Mouse (Mus musculus): ENCODE data around the gene Rnf103. TPM values are rescaled to one million over a fixed set of nuclear protein-coding genes. Genes with fewer than 3 reads are reported as not detected.
A peak's percentile ranks its signal among the peaks of the same experiment; 100 is the strongest.

Rnf103 gene
- polyA plus RNA-seq, 1 experiment: 67.6 TPM

DNA sequence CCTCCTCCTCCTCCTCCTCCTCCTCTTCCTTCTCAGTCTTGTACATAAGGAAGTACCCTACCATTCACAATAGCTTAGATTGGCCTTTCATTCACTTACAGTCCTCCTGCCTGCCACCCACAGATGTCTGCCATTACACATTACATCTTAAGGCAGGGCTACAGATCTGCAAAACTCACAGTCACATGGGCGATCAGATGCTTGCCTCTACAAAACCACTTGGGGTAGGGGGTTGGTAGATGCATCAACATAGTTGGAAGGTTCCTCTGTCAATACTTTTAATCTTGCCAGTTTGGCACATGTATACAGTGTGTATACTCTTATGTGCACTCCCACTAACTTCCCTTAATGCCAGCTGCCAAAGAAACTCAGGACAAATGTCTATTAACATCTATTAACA lies 13.6 kb upstream of the Rnf103 start:
- WGBS: 49% methylated on average over 1 of the region's 1 CpGs
- H3K27me3 ChIP-seq (ENCODE audit: control insufficient read depth, insufficient read depth, low read length): no peaks in the 10 kb centered on the region

DNA sequence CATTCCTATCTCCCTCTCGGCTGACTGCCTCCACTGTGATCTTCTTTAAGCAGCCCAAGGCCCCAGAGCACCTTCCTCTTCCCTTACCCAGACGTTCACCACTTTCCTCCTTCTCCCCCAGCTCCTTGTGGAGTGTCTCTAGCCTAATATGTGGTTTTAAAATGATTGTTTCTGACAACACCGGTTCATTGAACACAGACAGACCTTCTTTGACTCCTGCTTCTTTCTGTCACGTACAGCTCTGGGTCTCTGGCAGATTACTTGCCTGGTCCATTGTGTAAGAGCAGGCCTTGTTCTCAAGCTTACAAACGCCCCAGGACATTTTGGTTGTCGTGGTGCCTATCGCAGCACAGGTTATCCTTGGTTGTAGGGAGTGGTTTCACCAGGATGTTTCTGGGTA lies 12.6 kb upstream of the Rnf103 start:
- no peak overlapping the region for H3K27ac ChIP-seq (ENCODE audit: insufficient read depth, low read depth, low read length)
- H3K4me1 ChIP-seq (ENCODE audit: control insufficient read depth, insufficient read depth, insufficient read length, low read length): peaks cover 3% of the 10 kb centered on the region; the same call in 1 of the 2 replicates
- no peaks in the 10 kb centered on the region for H3K36me3 ChIP-seq (ENCODE audit: control insufficient read depth, insufficient read depth, low read length)
- no peak overlapping the region for H3K4me3 ChIP-seq (ENCODE audit: low read depth, low read length)
- no peaks in the 10 kb centered on the region for H3K27me3 ChIP-seq (ENCODE audit: control insufficient read depth, insufficient read depth, low read length)
- WGBS: 73% methylated on average over 7 of the region's 7 CpGs
- TF ChIP-seq CTCF (IDR thresholded peaks at IDR 0.05; ENCODE audit: extremely low read depth, insufficient read length, insufficient replicate concordance, low read depth, low read length) (no peak), POLR2A (IDR thresholded peaks at IDR 0.05; ENCODE audit: low read depth, low read length) (no peak)

More for the DNA sequence above, 13.6 kb upstream of the Rnf103 start:
- Histone ChIP-seq H3K4me1 (ENCODE audit: control insufficient read depth, insufficient read depth, insufficient read length, low read length) (peaks cover 7% of the 10 kb centered on the region; the same call in 1 of the 2 replicates), H3K27ac (ENCODE audit: insufficient read depth, low read depth, low read length) (no peak overlapping the region), H3K36me3 (ENCODE audit: control insufficient read depth, insufficient read depth, low read length) (no peaks in the 10 kb centered on the region), H3K4me3 (ENCODE audit: low read depth, low read length) (no peak overlapping the region)
- TF ChIP-seq CTCF (IDR thresholded peaks at IDR 0.05; ENCODE audit: extremely low read depth, insufficient read length, insufficient replicate concordance, low read depth, low read length) (no peak), POLR2A (IDR thresholded peaks at IDR 0.05; ENCODE audit: low read depth, low read length) (no peak)

GRCm38 (mm10) chr6:71485246-71485645 lies 8.4 kb upstream of the Rnf103 start:
- WGBS: 80% methylated on average over 5 of the region's 5 CpGs
- H3K4me3 ChIP-seq (ENCODE audit: low read depth, low read length): no peak overlapping the region
- TF ChIP-seq POLR2A (IDR thresholded peaks at IDR 0.05; ENCODE audit: low read depth, low read length): no peak
- no peak for TF ChIP-seq CTCF (IDR thresholded peaks at IDR 0.05; ENCODE audit: extremely low read depth, insufficient read length, insufficient replicate concordance, low read depth, low read length)
- peaks cover 4% of the 10 kb centered on the region; the same call in 1 of the 2 replicates for H3K4me1 ChIP-seq (ENCODE audit: control insufficient read depth, insufficient read depth, insufficient read length, low read length)
- no peaks in the 10 kb centered on the region for H3K27me3 ChIP-seq (ENCODE audit: control insufficient read depth, insufficient read depth, low read length)
- H3K27ac ChIP-seq (ENCODE audit: insufficient read depth, low read depth, low read length): no peak overlapping the region
- H3K36me3 ChIP-seq (ENCODE audit: control insufficient read depth, insufficient read depth, low read length): no peaks in the 10 kb centered on the region

DNA sequence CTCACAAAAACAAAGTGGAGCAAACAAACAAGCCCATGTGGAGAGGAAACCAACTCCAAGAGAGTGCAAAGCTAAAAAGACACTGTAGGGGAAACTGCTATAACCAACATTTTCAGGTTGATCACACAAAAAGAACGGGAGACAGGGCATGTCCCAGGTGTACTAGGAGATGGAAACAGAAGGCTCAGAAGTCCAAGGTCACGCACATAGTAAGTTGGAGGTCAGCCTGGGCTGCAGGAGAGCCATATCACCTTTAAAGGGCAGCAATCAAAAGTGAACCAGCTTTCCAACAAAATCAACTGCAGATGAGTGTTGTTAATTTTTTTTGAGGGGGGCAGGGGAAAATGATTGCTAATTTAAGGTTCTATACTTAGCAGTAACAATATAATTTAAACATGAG lies 7.5 kb upstream of the Rnf103 start:
- Histone ChIP-seq H3K27me3 (ENCODE audit: control insufficient read depth, insufficient read depth, low read length) (no peaks in the 10 kb centered on the region), H3K36me3 (ENCODE audit: control insufficient read depth, insufficient read depth, low read length) (no peaks in the 10 kb centered on the region), H3K4me3 (ENCODE audit: low read depth, low read length) (no peak overlapping the region), H3K4me1 (ENCODE audit: control insufficient read depth, insufficient read depth, insufficient read length, low read length) (peaks cover 5% of the 10 kb centered on the region; the same call in 1 of the 2 replicates), H3K27ac (ENCODE audit: insufficient read depth, low read depth, low read length) (no peak overlapping the region)
- 41% methylated on average over 2 of the region's 2 CpGs for WGBS
- no peak for TF ChIP-seq POLR2A (IDR thresholded peaks at IDR 0.05; ENCODE audit: low read depth, low read length)
- TF ChIP-seq CTCF (IDR thresholded peaks at IDR 0.05; ENCODE audit: extremely low read depth, insufficient read length, insufficient replicate concordance, low read depth, low read length): no peak

- H3K27me3 ChIP-seq (ENCODE audit: control insufficient read depth, insufficient read depth, low read length): no peaks in the 10 kb centered on the region
- TF ChIP-seq CTCF (IDR thresholded peaks at IDR 0.05; ENCODE audit: extremely low read depth, insufficient read length, insufficient replicate concordance, low read depth, low read length) (no peak), POLR2A (IDR thresholded peaks at IDR 0.05; ENCODE audit: low read depth, low read length) (no peak)
- 67% methylated on average over 1 of the region's 1 CpGs for WGBS
Observed at GRCm38 (mm10) chr6:71486867-71487266, 6.8 kb upstream of the Rnf103 start.

DNA sequence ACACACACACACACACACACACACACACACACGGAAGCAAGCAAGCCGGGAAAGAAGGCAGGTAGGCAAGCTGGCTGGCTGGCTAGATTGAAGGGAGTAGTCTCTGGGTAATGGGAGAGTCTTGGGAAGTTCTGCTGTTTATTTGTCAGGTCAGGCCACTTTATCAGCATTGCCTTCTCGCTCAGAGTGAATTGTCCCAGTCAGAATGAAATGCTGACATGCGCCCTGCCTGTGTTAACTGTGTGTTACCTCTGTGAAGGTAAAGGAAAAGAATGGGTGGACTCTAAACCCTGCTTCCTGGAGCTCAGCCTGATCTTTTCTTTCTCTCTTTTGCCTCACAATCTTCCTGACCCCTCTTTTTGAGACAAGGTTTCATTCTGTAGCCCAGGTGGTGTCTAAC lies 5.7 kb upstream of the Rnf103 start:
- no peak overlapping the region for H3K4me3 ChIP-seq (ENCODE audit: low read depth, low read length)
- TF ChIP-seq POLR2A (IDR thresholded peaks at IDR 0.05; ENCODE audit: low read depth, low read length) (no peak), CTCF (IDR thresholded peaks at IDR 0.05; ENCODE audit: extremely low read depth, insufficient read length, insufficient replicate concordance, low read depth, low read length) (no peak)
- no peaks in the 10 kb centered on the region for H3K36me3 ChIP-seq (ENCODE audit: control insufficient read depth, insufficient read depth, low read length)
- 20% methylated on average over 4 of the region's 4 CpGs for WGBS
- H3K4me1 ChIP-seq (ENCODE audit: control insufficient read depth, insufficient read depth, insufficient read length, low read length): peaks cover 10% of the 10 kb centered on the region; the same call in 1 of the 2 replicates
- no peaks in the 10 kb centered on the region for H3K27me3 ChIP-seq (ENCODE audit: control insufficient read depth, insufficient read depth, low read length)
- H3K27ac ChIP-seq (ENCODE audit: insufficient read depth, low read depth, low read length): peak overlapping the region; percentile 89

More at GRCm38 (mm10) chr6:71486867-71487266, 6.8 kb upstream of the Rnf103 start:
- H3K4me1 ChIP-seq (ENCODE audit: control insufficient read depth, insufficient read depth, insufficient read length, low read length): peaks cover 5% of the 10 kb centered on the region; the same call in 1 of the 2 replicates
- no peaks in the 10 kb centered on the region for H3K36me3 ChIP-seq (ENCODE audit: control insufficient read depth, insufficient read depth, low read length)
- no peak overlapping the region for H3K27ac ChIP-seq (ENCODE audit: insufficient read depth, low read depth, low read length)
- H3K4me3 ChIP-seq (ENCODE audit: low read depth, low read length): no peak overlapping the region

DNA sequence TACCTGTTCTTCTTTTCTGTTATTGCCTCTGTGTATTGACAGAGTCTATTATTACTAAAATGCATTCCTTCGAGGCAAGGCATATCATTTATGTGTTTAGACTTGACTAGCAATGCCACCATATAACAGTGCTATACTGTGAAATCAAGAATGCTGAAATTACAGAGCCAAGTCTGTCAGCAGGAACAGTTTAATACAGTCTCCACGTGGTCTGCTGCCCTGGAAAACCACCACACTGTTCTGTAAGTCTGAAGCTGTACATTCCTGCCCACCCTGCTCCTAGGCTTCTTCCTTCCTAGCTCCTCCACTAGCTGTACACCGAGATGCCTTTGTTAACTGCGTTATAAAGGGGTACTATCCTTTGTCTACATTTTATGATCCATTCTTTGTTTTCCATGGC lies 1.6 kb upstream of the Rnf103 start:
- Histone ChIP-seq H3K4me3 (ENCODE audit: low read depth, low read length) (no peak overlapping the region), H3K27me3 (ENCODE audit: control insufficient read depth, insufficient read depth, low read length) (no peaks in the 10 kb centered on the region), H3K4me1 (ENCODE audit: control insufficient read depth, insufficient read depth, insufficient read length, low read length) (peaks cover 10% of the 10 kb centered on the region; the same call in 1 of the 2 replicates), H3K27ac (ENCODE audit: insufficient read depth, low read depth, low read length) (peak overlapping the region; percentile 96), H3K36me3 (ENCODE audit: control insufficient read depth, insufficient read depth, low read length) (peaks cover 3% of the 10 kb centered on the region; the same call in 1 of the 2 replicates)
- WGBS: 24% methylated on average over 4 of the region's 4 CpGs
- TF ChIP-seq POLR2A (IDR thresholded peaks at IDR 0.05; ENCODE audit: low read depth, low read length): no peak
- TF ChIP-seq CTCF (IDR thresholded peaks at IDR 0.05; ENCODE audit: extremely low read depth, insufficient read length, insufficient replicate concordance, low read depth, low read length): no peak

Data from small intestine, adult 2 months (tissue).